19 mouse cellular contexts compared by ENCODE assay signal in the genomic region with DNA sequence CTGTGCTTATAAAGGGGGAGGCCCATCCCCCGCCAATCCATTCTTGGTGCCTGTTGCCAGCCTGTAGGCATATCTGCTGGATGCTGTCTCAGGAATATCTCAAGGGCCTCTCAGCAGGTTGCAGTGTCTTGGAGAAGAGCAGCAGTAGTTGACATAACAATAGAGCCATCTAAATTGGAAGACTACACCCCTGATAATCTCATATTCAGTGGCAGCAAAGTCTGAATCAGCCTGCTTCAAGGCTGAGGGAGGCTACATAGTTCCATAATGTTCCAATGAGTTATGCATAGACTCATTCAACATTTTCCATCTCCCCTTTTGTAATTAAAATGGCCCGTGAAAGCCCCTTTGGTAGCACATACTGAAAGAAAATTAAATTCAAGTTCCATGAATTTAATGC.
DNase-seq lines count a peak whose midpoint lies in the region.
"Had no signal": no experiment of that assay in that cellular context is flagged by ENCODE, and none has a peak within 500 bp of the region (broad histone marks: within the 10 kb centered on the region; RNA-seq: fewer than 3 reads in every experiment).

No protein-coding gene starts in this region.

- peak; percentile 53 for DNase-seq in ES-CJ7 (ENCODE audit: low read depth, low spot score)
- peak; percentile 71 for DNase-seq in R1 (ENCODE audit: low read depth, low spot score)
- peak; percentile 54 for DNase-seq in ZHBTc4 (ENCODE audit: low read depth, low spot score)
- no peak for DNase-seq in neural tube, embryonic 10.5 days (ENCODE audit: extremely low spot score, low spot score)
- DNase-seq in kidney, adult 9 months = no peak
- DNase-seq in cerebellum, adult 11 months = no peak
- DNase-seq: adrenal gland, adult 2 months; adrenal gland, adult 8-10 months; adrenal gland, postnatal 10 days; adrenal gland, postnatal 14 days; adrenal gland, postnatal 25 days; adrenal gland, postnatal 36 days; B cell, adult 2 months; cerebellum, adult 11-12 months; cerebellum, adult 18-20 months; cerebellum, adult 2 months; cerebellum, adult 8-10 months; cerebellum, adult 9-10 months; cerebellum, adult 9-11 months had no signal

Comparison
In these comparisons a context has a peak if more than half of its experiments do, and no peak if none do; other contexts are left out.
1. DNase-seq: peak in ES-CJ7 (single experiment), R1 (single experiment) and ZHBTc4 (single experiment); none in neural tube, embryonic 10.5 days (single experiment), kidney, adult 9 months (single experiment) and cerebellum, adult 11 months (single experiment).